Mouse (Mus musculus) kidney, adult 9 months (tissue): Measurements from ENCODE around the gene Cpne5.

Experiments used
- DNase-seq: peaks from one replicate; pipeline ENCODE4 v3.0.0; 2022

Cpne5 gene

GRCm38 (mm10) chr17:29199821-29200220 lies 38.1 kb downstream of the Cpne5 start:
- no peak for DNase-seq

- DNase-seq, result no peak
Measured at GRCm38 (mm10) chr17:29199151-29199800, 38.7 kb downstream of the Cpne5 start.

- no peak for DNase-seq
Measured at GRCm38 (mm10) chr17:29195579-29195978, 42.4 kb downstream of the Cpne5 start.

GRCm38 (mm10) chr17:29188989-29189388 lies 49.0 kb downstream of the Cpne5 start:
- no peak for DNase-seq

GRCm38 (mm10) chr17:29186989-29187859 lies 50.7 kb downstream of the Cpne5 start:
- DNase-seq, result no peak

- no peak for DNase-seq
Measured at GRCm38 (mm10) chr17:29185376-29186046, 52.5 kb downstream of the Cpne5 start.

GRCm38 (mm10) chr17:29183162-29183561 lies 54.8 kb downstream of the Cpne5 start:
- DNase-seq, result no peak

GRCm38 (mm10) chr17:29181751-29182150 lies 56.2 kb downstream of the Cpne5 start:
- DNase-seq, result no peak

GRCm38 (mm10) chr17:29180406-29181127 lies 57.4 kb downstream of the Cpne5 start:
- no peak for DNase-seq

- DNase-seq, result no peak
Measured at GRCm38 (mm10) chr17:29179917-29180316, 58.0 kb downstream of the Cpne5 start.

- no peak for DNase-seq
Measured at GRCm38 (mm10) chr17:29178503-29179059, 59.4 kb downstream of the Cpne5 start.

GRCm38 (mm10) chr17:29176391-29177267 lies 61.3 kb downstream of the Cpne5 start:
- peak; percentile 69 for DNase-seq

- DNase-seq, result no peak
Measured at GRCm38 (mm10) chr17:29175693-29176092, 62.3 kb downstream of the Cpne5 start.

- no peak for DNase-seq
Measured at GRCm38 (mm10) chr17:29173165-29173564, 64.8 kb downstream of the Cpne5 start.

GRCm38 (mm10) chr17:29172062-29172461 lies 65.9 kb downstream of the Cpne5 start:
- peak; percentile 44 for DNase-seq

- peak; percentile 91 for DNase-seq
Measured at GRCm38 (mm10) chr17:29171001-29171772, 66.8 kb downstream of the Cpne5 start.

- DNase-seq, result peak; percentile 74
Measured at GRCm38 (mm10) chr17:29170431-29171000, 67.5 kb downstream of the Cpne5 start.

GRCm38 (mm10) chr17:29168996-29169601 lies 68.9 kb downstream of the Cpne5 start:
- DNase-seq, result no peak

- DNase-seq, result no peak
Measured at GRCm38 (mm10) chr17:29168438-29168837, 69.5 kb downstream of the Cpne5 start.

- peak; percentile 35 for DNase-seq
Measured at GRCm38 (mm10) chr17:29167371-29167770, 70.6 kb downstream of the Cpne5 start.
